Mouse (Mus musculus) heart, adult 8-10 months (tissue): ENCODE results near the gene Tm9sf4. TPM values are rescaled to one million over a fixed set of nuclear protein-coding genes. Genes with fewer than 3 reads are reported as not detected.

Experiments used
- DNase-seq: peaks from one replicate; pipeline ENCODE4 v3.0.0; 2022; ENCODE audit warnings: low spot score
- total RNA-seq, 4 experiments: library from RNA; stranded (reverse); gene quantifications; 2 replicates each; pipeline ENCODE4 v1.2.4; 2022

The Tm9sf4 gene
- total RNA-seq, 4 experiments from 2014 or later = 41.9 to 50.0 (median 45.1) TPM

GRCm38 (mm10) chr2:153259030-153259863 is 98.1 kb downstream of the Tm9sf4 start:
- DNase-seq = no peak

Other genes with a start within 250 kb of the Tm9sf4 start
- gene Mylk2, start 250.0 kb upstream of the Tm9sf4 start, total RNA-seq = under 1 TPM; 0.17 to 0.44 (median 0.31) TPM
- gene Foxs1, start 228.1 kb upstream of the Tm9sf4 start, total RNA-seq = 1 to 10 TPM; 1.6 to 2.7 (median 2.1) TPM
- not detected for gene Dusp15, start 209.6 kb upstream of the Tm9sf4 start, total RNA-seq
- gene Ttll9, start 198.8 kb upstream of the Tm9sf4 start, total RNA-seq = not detected
- gene Pdrg1, start 145.9 kb upstream of the Tm9sf4 start, total RNA-seq = 100 to 1,000 TPM; 129 to 141 (median 136) TPM
- gene Xkr7, start 129.5 kb upstream of the Tm9sf4 start, total RNA-seq = not detected
- gene Ccm2l, start 95.3 kb upstream of the Tm9sf4 start, total RNA-seq = 10 to 100 TPM; 12.9 to 21.5 (median 13.8) TPM
- gene Hck, start 52.8 kb upstream of the Tm9sf4 start, total RNA-seq = 1 to 10 TPM in 2 of 4 experiments, under 1 TPM in 2; 0.72 to 1.2 (median 0.95) TPM
- 1 to 10 TPM in 3 of 4 experiments, under 1 TPM in 1; 0.90 to 1.5 (median 1.0) TPM for gene Tspyl3, start 64.1 kb downstream of the Tm9sf4 start, total RNA-seq
- gene Plagl2, start 80.1 kb downstream of the Tm9sf4 start, total RNA-seq = 1 to 10 TPM; 3.6 to 4.3 (median 4.0) TPM
- 10 to 100 TPM; 10.6 to 14.9 (median 13.5) TPM for gene Pofut1, start 80.2 kb downstream of the Tm9sf4 start, total RNA-seq
- gene Kif3b, start 130.1 kb downstream of the Tm9sf4 start, total RNA-seq = 1 to 10 TPM; 6.4 to 9.3 (median 8.1) TPM
- gene Asxl1, start 184.5 kb downstream of the Tm9sf4 start, total RNA-seq = 10 to 100 TPM; 17.6 to 23.9 (median 22.1) TPM